Mouse (Mus musculus) small intestine, adult 2 months (tissue): ENCODE measurements at regions not wholly inside any gene's neighbourhood (a gene's known extent, or its start where the extent isn't known, plus 50 kb on each side); places are given as distances from the start of the nearest gene placed in this dataset.

Experiments
- CTCF ChIP-seq: fragments of 200-500 bp; IDR thresholded peaks from 2 replicates; pipeline ENCODE4 v1.5.1; 2012; ENCODE audit warnings: low read depth, mild to moderate bottlenecking, control low read depth, inconsistent platforms, low read length, moderate library complexity, mixed read lengths; ENCODE audit not compliant: insufficient replicate concordance, insufficient read length; ENCODE audit errors: extremely low read depth
- POLR2A ChIP-seq: fragments of 200-500 bp; IDR thresholded peaks from 2 replicates; pipeline ENCODE4 v1.6.1; 2012; ENCODE audit warnings: low read depth, mild to moderate bottlenecking, control low read depth, inconsistent platforms, low read length, moderate library complexity

- no peak for TF ChIP-seq CTCF
- TF ChIP-seq POLR2A: no peak
These were observed 313.7 kb downstream of the Arl4a start for GRCm38 (mm10) chr12:39724172-39724571.
